Mouse (Mus musculus): ENCODE results near the gene Auts2. TPM values are rescaled to one million over a fixed set of nuclear protein-coding genes. Genes with fewer than 3 reads are reported as not detected.

The Auts2 gene
- polyA plus RNA-seq, 1 experiment from 2014 or later = 0.03 TPM

DNA sequence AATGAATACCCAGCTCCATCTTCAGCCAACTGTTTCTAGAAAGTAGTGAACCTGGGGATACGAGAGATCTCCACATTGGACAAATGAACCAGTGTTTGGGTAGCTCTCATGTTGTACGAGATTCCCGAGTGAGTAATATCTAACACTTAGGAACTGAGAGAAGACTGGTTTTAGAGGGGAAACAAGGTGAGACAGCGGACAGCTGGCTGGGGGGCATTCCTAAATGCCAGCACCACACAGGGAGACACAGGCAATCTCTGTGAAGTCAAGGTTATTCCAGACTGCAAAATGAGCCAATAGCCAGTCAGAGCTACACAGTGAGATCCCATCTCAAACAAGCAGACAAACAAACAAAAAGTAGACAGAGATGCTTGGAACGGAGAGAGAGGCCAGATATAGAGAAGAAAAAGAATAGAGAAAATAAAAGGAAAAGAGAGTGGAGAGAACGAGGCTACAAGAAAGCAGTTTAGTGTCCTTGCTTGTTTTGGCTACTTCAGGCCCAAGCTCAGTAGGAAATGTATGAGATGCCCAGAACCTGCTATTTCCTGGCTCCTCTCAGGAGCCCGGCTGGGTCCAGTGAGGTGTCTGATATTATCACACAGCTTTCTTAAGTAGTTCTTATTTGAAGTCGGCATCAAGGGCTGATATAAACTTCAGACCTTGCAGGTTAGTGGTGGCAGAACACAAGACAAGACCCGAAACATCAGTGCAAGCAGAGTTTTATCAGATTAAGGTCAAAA, 224.9 kb downstream of the Auts2 start:
- no peak overlapping the region for H3K4me3 ChIP-seq (ENCODE audit: inconsistent target)
- WGBS (ENCODE audit: missing documents) = 88% methylated on average over 9 of the region's 9 CpGs
- H3K36me3 ChIP-seq (ENCODE audit: inconsistent target) = no peaks in the 10 kb centered on the region
- H3K27ac ChIP-seq = no peak overlapping the region
- H3K79me2 ChIP-seq (ENCODE audit: inconsistent target) = no peaks in the 10 kb centered on the region

DNA sequence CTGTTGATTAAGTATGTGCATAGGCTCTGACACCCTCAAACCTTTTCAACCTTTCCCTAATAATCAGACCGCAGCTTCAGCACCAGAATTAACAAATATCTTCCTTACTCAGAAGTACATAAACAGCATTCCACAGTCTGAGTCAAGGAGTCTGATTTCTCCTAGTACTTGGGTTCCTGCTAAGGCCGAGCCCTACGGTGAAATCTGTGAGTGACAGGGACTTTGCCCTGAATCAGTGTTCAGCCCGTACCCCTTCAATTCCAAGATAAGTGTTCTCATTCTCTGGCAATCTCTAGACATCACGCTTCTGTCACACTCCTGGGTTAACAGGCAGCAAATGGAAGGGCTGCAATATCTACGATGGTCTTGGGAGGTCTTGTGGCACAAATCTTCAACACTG, 226.2 kb downstream of the Auts2 start:
- WGBS (ENCODE audit: missing documents) = 96% methylated on average over 6 of the region's 6 CpGs
- Histone ChIP-seq H3K4me3 (ENCODE audit: inconsistent target) (no peak overlapping the region), H3K36me3 (ENCODE audit: inconsistent target) (no peaks in the 10 kb centered on the region), H3K27ac (no peak overlapping the region), H3K79me2 (ENCODE audit: inconsistent target) (no peaks in the 10 kb centered on the region)

DNA sequence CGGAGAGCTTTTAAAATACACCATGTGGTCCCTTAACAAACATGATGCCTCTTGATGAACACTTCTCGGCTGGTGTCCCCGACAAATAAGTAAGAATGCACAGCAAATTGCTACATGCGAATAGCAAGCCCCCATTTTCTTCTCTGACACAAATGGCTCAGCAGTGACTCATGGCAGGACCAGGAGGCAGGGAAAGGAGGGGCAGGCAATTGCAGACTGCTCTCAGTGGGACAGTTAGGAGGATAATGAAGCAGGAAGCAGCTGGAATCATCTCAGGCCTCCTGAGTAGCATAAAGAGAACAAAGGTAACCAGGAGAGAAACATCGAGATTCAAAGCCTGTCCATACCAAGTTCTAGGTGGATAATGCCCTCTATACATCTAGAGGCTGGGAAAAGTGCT, 228.8 kb downstream of the Auts2 start:
- Histone ChIP-seq H3K27ac (no peak overlapping the region), H3K36me3 (ENCODE audit: inconsistent target) (no peaks in the 10 kb centered on the region), H3K4me3 (ENCODE audit: inconsistent target) (no peak overlapping the region), H3K79me2 (ENCODE audit: inconsistent target) (no peaks in the 10 kb centered on the region)
- WGBS (ENCODE audit: missing documents) = 89% methylated on average over 5 of the region's 5 CpGs

DNA sequence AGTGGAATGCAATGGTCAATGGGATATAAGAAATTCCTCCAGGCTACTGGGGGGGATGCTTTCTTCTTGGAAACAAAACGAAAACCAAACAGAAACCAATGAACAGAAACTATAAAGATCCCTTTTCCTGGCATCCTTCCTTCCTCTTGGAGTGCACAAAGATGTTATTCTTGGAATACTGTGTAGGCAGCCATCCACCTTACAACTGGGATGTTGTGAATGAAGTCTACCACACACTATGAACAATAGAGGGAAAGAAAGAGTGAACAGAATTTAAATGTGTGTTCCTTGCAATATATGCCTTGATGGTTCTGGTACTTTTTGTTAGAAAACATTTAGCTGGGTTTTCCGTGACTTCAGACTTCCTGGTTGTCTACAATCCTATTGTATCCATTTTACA, 236.1 kb downstream of the Auts2 start:
- Histone ChIP-seq H3K79me2 (ENCODE audit: inconsistent target) (no peaks in the 10 kb centered on the region), H3K36me3 (ENCODE audit: inconsistent target) (no peaks in the 10 kb centered on the region), H3K4me3 (ENCODE audit: inconsistent target) (no peak overlapping the region), H3K27ac (no peak overlapping the region)
- WGBS (ENCODE audit: missing documents) = 81% methylated on average over 2 of the region's 2 CpGs

DNA sequence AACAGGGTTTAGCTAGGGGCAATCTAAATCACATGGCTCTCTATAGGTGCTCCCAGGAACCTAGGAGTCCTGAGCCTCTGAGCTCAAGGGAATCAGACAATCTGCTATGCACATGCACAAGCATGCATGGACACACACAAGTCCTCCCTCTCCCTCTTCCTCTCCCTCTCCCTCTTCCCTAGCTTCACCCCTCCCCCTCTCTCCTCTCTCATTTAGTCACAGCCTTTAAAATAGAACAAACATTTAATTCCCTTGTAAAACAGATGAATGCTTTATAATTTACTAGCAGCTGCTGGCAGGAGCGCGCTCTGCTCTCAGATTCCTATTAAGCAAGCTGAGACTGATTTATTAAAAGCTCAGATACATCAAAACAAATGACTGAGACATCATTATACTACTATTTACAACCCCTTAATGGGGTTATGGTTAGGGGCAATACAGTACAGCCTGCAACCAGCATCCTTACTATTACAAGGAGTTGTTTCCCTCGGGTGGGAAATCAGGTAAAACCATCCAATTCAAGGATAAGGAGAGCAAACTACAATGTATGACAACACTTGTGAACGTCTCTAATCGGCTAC, 237.7 kb downstream of the Auts2 start:
- H3K36me3 ChIP-seq (ENCODE audit: inconsistent target) = no peaks in the 10 kb centered on the region
- H3K79me2 ChIP-seq (ENCODE audit: inconsistent target) = no peaks in the 10 kb centered on the region
- 95% methylated on average over 5 of the region's 5 CpGs for WGBS (ENCODE audit: missing documents)
- H3K4me3 ChIP-seq (ENCODE audit: inconsistent target) = no peak overlapping the region
- no peak overlapping the region for H3K27ac ChIP-seq

DNA sequence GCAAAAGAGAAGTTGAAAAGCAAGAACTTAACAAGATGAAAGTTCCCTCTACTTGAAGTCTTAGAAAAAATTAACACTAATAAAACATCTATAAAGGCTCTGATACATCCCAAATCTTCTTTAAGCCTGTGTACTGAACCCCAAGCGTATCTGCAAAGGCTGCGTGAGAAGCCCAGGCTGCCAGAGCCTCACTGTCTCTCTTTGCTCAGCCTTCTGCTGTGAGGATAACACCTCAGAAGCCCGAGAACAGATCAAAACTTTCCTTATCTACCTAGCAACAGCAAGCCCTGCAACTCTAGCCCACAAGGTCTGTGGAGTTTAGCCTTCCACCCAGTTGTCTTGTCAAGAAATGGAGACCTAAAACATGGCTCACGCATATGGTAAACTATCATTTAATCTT, 240.4 kb downstream of the Auts2 start:
- Histone ChIP-seq H3K36me3 (ENCODE audit: inconsistent target) (no peaks in the 10 kb centered on the region), H3K79me2 (ENCODE audit: inconsistent target) (no peaks in the 10 kb centered on the region), H3K27ac (no peak overlapping the region), H3K4me3 (ENCODE audit: inconsistent target) (no peak overlapping the region)
- 95% methylated on average over 4 of the region's 4 CpGs for WGBS (ENCODE audit: missing documents)

DNA sequence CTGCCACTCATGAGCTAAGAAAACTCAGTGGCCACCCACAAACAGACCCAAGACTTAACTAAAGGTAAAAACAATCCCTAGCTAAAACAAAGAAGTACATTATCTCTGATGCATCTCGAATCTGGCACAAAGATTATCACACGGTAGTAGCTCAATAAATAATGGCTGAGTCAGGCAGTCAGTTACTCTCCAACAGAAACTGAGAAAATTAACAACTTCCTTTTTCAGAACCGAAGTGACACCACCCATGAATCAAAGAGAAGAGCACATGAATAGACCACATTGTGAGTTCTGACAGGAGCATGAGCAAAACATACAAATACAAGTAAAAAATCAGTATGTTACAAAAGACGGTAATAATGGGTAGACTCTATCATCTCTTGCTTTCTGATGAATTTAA, 242.3 kb downstream of the Auts2 start:
- H3K27ac ChIP-seq = no peak overlapping the region
- no peaks in the 10 kb centered on the region for H3K36me3 ChIP-seq (ENCODE audit: inconsistent target)
- no peak overlapping the region for H3K4me3 ChIP-seq (ENCODE audit: inconsistent target)
- 11% methylated on average over 4 of the region's 4 CpGs for WGBS (ENCODE audit: missing documents)
- no peaks in the 10 kb centered on the region for H3K79me2 ChIP-seq (ENCODE audit: inconsistent target)

DNA sequence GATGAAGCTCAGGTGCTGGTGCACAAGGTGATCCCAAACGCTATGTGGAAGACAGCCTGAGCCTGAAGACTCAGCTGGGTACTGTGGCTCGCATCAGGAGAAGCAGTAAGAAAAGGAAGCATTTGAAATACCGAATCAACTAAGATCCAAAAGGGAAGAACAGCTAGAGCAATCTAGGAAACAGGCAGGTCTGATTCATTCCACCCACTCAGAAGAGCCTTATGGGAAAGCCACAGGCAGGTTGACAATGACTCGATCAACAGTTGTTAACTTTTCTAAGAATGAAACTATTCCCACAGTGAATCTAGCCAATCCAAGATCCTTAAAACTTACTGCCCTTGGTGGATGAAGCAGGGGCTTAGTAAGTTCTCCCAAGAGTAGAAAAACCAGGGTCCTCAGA, 243.4 kb downstream of the Auts2 start:
- Histone ChIP-seq H3K4me3 (ENCODE audit: inconsistent target) (no peak overlapping the region), H3K36me3 (ENCODE audit: inconsistent target) (no peaks in the 10 kb centered on the region), H3K27ac (no peak overlapping the region), H3K79me2 (ENCODE audit: inconsistent target) (no peaks in the 10 kb centered on the region)
- 42% methylated on average over 4 of the region's 4 CpGs for WGBS (ENCODE audit: missing documents)

DNA sequence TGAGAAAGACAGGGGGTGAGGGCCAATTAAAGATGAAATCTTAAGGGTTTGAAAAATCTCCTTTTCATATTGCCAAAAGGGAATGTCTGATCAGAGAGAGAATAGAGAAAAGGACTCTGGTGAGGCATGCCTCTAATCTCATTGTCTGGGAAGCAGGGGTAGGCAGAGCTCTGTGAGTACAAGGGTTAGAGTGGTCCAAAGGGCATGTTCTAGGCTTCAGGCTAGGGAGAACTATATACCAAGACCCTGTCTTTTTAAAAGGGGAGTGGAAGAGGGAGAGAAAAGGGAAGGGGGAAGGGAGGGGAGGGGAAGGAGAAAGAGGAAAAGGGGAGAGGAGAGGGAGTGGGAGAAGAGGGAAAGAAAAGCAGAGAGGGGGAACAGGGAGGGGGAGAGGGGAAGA, 244.1 kb downstream of the Auts2 start:
- Histone ChIP-seq H3K36me3 (ENCODE audit: inconsistent target) (no peaks in the 10 kb centered on the region), H3K4me3 (ENCODE audit: inconsistent target) (no peak overlapping the region), H3K27ac (no peak overlapping the region), H3K79me2 (ENCODE audit: inconsistent target) (no peaks in the 10 kb centered on the region)

DNA sequence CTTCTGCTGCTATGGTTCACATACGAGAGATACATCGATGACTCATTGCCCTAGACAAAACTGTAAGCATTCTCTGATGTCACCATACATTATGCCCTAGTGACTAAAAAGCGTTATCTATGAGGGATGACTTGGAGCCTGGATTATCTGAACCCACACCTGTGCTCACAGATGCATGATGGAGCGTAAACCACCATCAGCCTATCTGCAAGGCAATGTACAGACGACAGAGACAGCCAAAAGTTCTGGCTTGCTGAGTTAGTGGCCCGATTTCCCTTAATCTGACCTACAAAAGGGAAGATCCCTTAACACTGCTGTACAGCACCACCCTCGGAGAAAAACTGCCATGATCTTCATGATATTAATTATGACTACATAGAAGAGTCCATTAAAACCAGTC, 245.8 kb downstream of the Auts2 start:
- Histone ChIP-seq H3K79me2 (ENCODE audit: inconsistent target) (no peaks in the 10 kb centered on the region), H3K4me3 (ENCODE audit: inconsistent target) (no peak overlapping the region)

DNA sequence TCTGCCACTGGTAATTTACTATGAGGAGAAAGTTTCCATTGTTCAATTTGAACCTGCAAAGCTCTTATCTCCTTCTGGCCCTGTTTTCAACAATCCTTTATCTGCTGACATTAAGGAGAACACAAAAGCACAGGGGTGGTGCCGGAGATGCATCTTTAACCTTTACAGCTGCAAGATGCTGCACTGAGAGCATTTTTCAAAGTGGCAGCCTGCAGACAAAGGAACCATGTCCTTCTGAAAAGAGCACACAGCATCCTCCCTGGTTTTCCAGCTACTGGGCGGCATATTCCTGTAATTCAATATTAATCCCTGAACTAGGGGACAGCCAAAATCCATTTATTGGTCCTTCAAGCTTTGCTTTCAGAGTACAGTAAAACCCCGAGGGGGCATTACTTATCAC, 248.7 kb downstream of the Auts2 start:
- H3K79me2 ChIP-seq (ENCODE audit: inconsistent target) = no peaks in the 10 kb centered on the region
- no peak overlapping the region for H3K27ac ChIP-seq
- H3K4me3 ChIP-seq (ENCODE audit: inconsistent target) = no peak overlapping the region
- 85% methylated on average over 3 of the region's 3 CpGs for WGBS (ENCODE audit: missing documents)
- H3K36me3 ChIP-seq (ENCODE audit: inconsistent target) = no peaks in the 10 kb centered on the region

More for the DNA sequence above, 245.8 kb downstream of the Auts2 start:
- WGBS (ENCODE audit: missing documents) = 89% methylated on average over 7 of the region's 7 CpGs
- H3K27ac ChIP-seq = no peak overlapping the region
- no peaks in the 10 kb centered on the region for H3K36me3 ChIP-seq (ENCODE audit: inconsistent target)

DNA sequence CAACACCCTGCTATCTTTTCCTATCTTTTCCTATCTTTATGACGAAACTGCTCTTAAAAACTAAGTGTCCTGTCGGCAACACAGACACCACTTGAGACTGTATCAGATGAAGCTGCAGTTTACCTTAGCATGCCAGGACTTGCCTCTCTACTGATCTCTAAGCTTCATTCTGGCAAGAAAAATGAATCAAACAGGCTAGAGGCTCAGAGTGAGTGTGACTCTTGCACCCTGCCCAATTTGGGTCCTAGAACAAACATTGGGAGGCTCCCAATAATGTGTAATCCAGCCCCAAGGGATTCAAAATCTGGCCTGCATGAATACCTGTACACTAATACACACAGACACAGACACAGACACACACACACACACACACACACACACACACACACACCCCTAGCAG, 250.2 kb downstream of the Auts2 start:
- no peak overlapping the region for H3K27ac ChIP-seq
- no peaks in the 10 kb centered on the region for H3K36me3 ChIP-seq (ENCODE audit: inconsistent target)
- H3K79me2 ChIP-seq (ENCODE audit: inconsistent target) = no peaks in the 10 kb centered on the region
- WGBS (ENCODE audit: missing documents) = 94% methylated on average over 2 of the region's 2 CpGs
- no peak overlapping the region for H3K4me3 ChIP-seq (ENCODE audit: inconsistent target)

DNA sequence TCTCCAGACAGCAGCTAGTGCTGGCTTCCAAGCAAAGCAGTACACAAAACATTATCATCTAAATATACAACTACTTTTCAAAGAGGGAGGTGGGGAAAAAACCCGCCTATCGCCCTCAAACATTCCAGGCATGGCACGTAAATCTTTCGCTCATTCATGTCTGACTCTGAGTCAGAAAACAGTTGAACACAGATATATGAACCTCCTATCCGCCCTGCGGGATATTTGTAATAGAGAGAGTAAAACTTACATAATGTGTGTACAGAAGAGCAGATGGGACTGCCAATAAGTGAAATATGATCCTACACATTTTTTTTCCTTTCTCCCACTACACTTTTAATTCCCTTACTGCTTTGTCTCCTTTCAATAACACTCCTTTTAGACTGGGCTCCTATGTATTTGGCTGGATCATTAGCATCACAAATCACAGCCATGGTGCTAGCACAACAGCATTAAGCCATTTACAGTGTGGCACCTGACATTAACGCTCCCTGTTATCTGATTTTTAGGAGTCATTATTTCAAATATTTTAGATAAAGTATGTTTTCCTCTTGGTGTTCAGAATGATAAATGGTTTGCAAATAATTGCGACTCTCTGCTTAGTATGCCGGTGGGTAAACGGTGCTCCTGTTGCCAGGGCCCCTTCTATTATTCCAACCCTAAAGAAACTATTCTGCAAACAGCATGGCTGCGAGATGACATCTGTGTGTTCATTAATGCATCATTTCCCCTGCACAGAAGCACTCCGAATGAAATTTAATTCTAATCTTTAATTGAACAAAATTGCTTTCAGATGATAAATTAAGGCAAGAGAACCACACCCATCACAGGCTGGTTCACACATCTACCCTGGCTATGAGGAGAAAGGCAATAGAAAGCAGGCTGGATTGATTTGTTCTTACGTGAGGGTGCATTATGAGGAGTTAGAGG, 252.3 kb downstream of the Auts2 start:
- H3K27ac ChIP-seq = no peak overlapping the region
- 92% methylated on average over 13 of the region's 13 CpGs for WGBS (ENCODE audit: missing documents)

DNA sequence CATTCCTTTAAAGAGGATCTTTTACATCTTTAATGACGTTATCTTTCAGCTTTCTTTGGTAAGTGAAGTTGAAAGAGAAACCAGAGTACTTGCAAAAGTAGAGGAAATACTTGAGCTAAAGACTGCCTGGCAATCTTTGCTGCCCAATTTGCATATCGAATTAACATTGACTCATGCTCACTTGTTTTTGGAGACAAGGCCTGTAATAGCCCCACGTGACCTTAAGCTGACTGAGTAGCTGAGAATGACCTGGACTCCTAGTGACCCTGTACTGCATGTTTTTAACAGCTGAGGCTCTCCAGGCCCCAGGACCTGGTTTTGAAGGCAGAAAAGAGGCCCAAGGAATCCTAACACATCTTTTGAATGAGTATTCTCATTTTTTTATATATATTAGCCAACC, 259.4 kb downstream of the Auts2 start:
- H3K4me3 ChIP-seq (ENCODE audit: inconsistent target) = no peak overlapping the region
- WGBS (ENCODE audit: missing documents) = 83% methylated on average over 3 of the region's 3 CpGs
- H3K79me2 ChIP-seq (ENCODE audit: inconsistent target) = no peaks in the 10 kb centered on the region
- H3K36me3 ChIP-seq (ENCODE audit: inconsistent target) = no peaks in the 10 kb centered on the region
- H3K27ac ChIP-seq = no peak overlapping the region

More for the DNA sequence above, 252.3 kb downstream of the Auts2 start:
- no peaks in the 10 kb centered on the region for H3K36me3 ChIP-seq (ENCODE audit: inconsistent target)
- no peaks in the 10 kb centered on the region for H3K79me2 ChIP-seq (ENCODE audit: inconsistent target)
- no peak overlapping the region for H3K4me3 ChIP-seq (ENCODE audit: inconsistent target)
